Mouse (Mus musculus) liver, postnatal 0 days (tissue): ENCODE measurements around the gene Cercam. TPM values are rescaled to one million over a fixed set of nuclear protein-coding genes. Genes with fewer than 3 reads are reported as not detected.
"Not testable (repeated sequence)": the region's sequence is repeated elsewhere in the genome, so short reads cannot be mapped to it uniquely, and the experiment has no call there.

Experiments
- ATAC-seq: fragments of 200-750 bp; cut with Nextera tagmentation; 2 replicates; pipeline ENCODE4 v1.8.0; 2017; ENCODE audit warnings: mild to moderate bottlenecking, moderate library complexity
- DNase-seq: peaks from one replicate; pipeline ENCODE4 v3.0.0-alpha.2; 2016
- H3K27ac ChIP-seq: fragments of 300-500 bp; sonication (generic); 2 replicates; pipeline ENCODE4 v1.5.1; 2014; ENCODE audit warnings: antibody characterized with exemption, moderate library complexity, mild to moderate bottlenecking, low read depth
- H3K27me3 ChIP-seq: fragments of 300-500 bp; sonication (generic); 2 replicates; pipeline ENCODE4 v1.6.1; 2014; ENCODE audit warnings: low read length, control low read depth, mixed read lengths; ENCODE audit not compliant: insufficient read depth
- H3K36me3 ChIP-seq: fragments of 300-500 bp; sonication (generic); replicated peaks from 2 replicates; pipeline ENCODE4 v1.6.1; 2014; ENCODE audit warnings: mild to moderate bottlenecking, control low read depth, low read length, moderate library complexity, mixed read lengths; ENCODE audit not compliant: insufficient read depth
- H3K4me1 ChIP-seq: fragments of 300-500 bp; sonication (generic); 2 replicates; pipeline ENCODE4 v1.6.1; 2014; ENCODE audit warnings: antibody characterized with exemption, mild to moderate bottlenecking, control low read depth; ENCODE audit not compliant: insufficient read depth
- H3K4me2 ChIP-seq: fragments of 300-500 bp; sonication (generic); 2 replicates; pipeline ENCODE4 v1.6.1; 2014; ENCODE audit warnings: low read depth, mild to moderate bottlenecking, low read length, moderate library complexity, mixed read lengths
- H3K4me3 ChIP-seq: fragments of 300-500 bp; sonication (generic); 2 replicates; pipeline ENCODE4 v1.5.1; 2014; ENCODE audit warnings: low read depth, low read length
- H3K9ac ChIP-seq: fragments of 300-500 bp; sonication (generic); replicated peaks from 2 replicates; pipeline ENCODE4 v1.6.1; 2014; ENCODE audit warnings: mild to moderate bottlenecking, moderate library complexity
- H3K9me3 ChIP-seq: fragments of 300-500 bp; sonication (generic); 2 replicates; pipeline ENCODE4 v1.6.1; 2016; ENCODE audit warnings: mild to moderate bottlenecking, control low read depth, low read length, mixed read lengths
- CTCF ChIP-seq: sonication (generic); IDR thresholded peaks from 2 replicates; pipeline ENCODE4 v1.5.1; 2016; ENCODE audit warnings: antibody characterized with exemption, low read depth
- EP300 ChIP-seq: IDR thresholded peaks from 2 replicates; pipeline ENCODE4 v1.6.1; 2016; ENCODE audit warnings: antibody characterized with exemption, low read depth, mild to moderate bottlenecking
- WGBS: fragments of 180-500 bp; shearing (Covaris S2); extraction: QIAGEN DNeasy Blood & Tissue Kit; methylation state at CpG from one replicate; pipeline ENCODE4 v1.1.7; 2014; ENCODE audit not compliant: insufficient replicate concordance; 5-methylcytosine and 5-hydroxymethylcytosine counted together
- polyA plus RNA-seq: library from polyadenylated mRNA; unstranded; fragments of >200 nt; fragmentation: Nextera tagmentation; extraction: Ambion mirVana; gene quantifications from 2 replicates; pipeline ENCODE4 v1.2.1, GENCODE M21; 2015

Cercam gene
- polyA plus RNA-seq, 1 experiment from 2014 or later: 9.0 TPM

DNA sequence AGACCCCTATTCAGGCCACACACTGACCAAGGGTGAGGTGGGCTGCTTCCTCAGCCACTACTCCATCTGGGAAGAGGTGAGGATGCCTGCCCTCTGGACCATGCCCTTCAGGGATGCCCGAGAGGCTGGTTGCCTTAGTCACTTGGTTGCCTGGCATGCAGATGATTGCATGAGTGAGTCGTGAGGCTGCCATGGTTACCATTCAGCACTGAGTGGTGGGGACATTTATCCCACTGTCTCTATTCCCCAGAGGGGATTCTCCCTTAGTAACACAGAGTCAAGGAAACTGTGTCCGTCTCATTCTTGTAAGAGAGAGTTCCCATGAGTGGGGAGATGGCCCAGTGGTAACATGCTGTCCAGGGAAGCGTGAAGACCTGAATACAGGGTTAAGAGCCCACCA is 9.1 kb downstream of the Cercam start:
- WGBS: 82% methylated on average over 4 of the region's 4 CpGs
- H3K4me3 ChIP-seq: no peak overlapping the region
- H3K27me3 ChIP-seq: no peaks in the 10 kb centered on the region
- no peak overlapping the region for H3K4me2 ChIP-seq
- peaks cover 17% of the 10 kb centered on the region for H3K36me3 ChIP-seq
- no peak for DNase-seq
- H3K27ac ChIP-seq: no peak overlapping the region
- no peak overlapping the region for H3K9ac ChIP-seq
- TF ChIP-seq EP300 (no peak), CTCF (no peak)
- no peaks in the 10 kb centered on the region for H3K4me1 ChIP-seq
- no peak for ATAC-seq
- H3K9me3 ChIP-seq: no peaks in the 10 kb centered on the region

DNA sequence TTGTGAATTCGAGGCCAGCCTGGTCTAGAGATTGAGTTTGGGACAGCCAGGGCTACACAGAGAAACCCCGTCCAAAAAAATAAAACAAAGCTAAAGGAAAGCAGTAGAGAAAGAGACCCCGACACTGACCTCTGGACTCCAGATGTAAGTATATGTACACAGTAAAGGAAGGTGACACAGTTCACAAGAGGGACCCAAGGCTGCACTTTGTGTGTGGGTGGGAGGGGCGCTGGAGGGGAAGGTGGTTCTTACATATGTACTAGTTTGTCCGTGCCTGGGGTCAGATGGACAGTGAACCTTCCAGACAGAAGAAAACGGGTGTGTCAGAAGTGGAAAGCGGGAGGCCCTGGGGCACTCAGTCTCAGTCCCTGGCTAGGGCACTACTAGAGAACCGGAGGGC is 10.2 kb downstream of the Cercam start:
- H3K4me3 ChIP-seq: no peak overlapping the region
- H3K9me3 ChIP-seq: no peaks in the 10 kb centered on the region
- no peak for TF ChIP-seq CTCF
- TF ChIP-seq EP300: no peak
- peaks cover 14% of the 10 kb centered on the region for H3K36me3 ChIP-seq
- no peak for DNase-seq
- H3K4me1 ChIP-seq: no peaks in the 10 kb centered on the region
- H3K27ac ChIP-seq: no peak overlapping the region
- ATAC-seq: no peak
- H3K9ac ChIP-seq: no peak overlapping the region
- no peaks in the 10 kb centered on the region for H3K27me3 ChIP-seq
- H3K4me2 ChIP-seq: no peak overlapping the region
- WGBS: 69% methylated on average over 8 of the region's 8 CpGs

- WGBS: 76% methylated on average over 17 of the region's 17 CpGs
- Histone ChIP-seq H3K36me3 (peaks cover 12% of the 10 kb centered on the region), H3K4me2 (no peak overlapping the region), H3K9me3 (no peaks in the 10 kb centered on the region), H3K9ac (no peak overlapping the region), H3K4me1 (no peaks in the 10 kb centered on the region), H3K27ac (no peak overlapping the region), H3K27me3 (no peaks in the 10 kb centered on the region), H3K4me3 (no peak overlapping the region)
- TF ChIP-seq CTCF: no peak
- no peak for TF ChIP-seq EP300
- DNase-seq (no peak), ATAC-seq (no peak)
These were observed 11.2 kb downstream of the Cercam start for GRCm38 (mm10) chr2:29879964-29880830.

DNA sequence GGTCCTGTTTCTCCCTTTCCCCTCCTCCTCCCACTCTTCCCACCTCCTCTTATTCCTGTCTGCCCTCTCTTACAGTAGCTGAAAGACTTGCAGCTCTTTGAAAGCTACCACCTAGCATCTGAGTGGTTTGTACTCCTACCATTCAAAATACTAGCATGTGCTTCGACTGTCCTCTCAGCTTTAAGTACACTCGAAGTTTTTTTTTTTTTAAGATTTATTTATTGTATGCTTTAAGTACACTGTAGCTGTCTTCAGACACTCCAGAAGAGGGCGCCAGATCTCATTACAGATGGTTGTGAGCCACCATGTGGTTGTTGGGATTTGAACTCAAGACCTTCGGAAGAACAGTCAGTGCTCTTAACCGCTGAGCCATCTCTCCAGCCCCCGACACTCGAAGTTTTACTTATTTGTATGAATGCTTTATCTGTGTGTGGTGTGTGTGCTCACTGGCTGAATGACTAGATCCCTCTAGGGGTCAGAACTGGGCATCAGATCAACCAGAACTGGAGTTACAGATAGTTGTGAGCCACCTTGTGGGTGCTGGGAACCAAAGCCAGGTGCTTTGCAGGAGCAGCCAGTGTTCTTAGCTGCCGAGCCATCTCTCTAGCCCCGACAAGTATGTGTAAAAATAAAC is 17.8 kb downstream of the Cercam start:
- WGBS: 64% methylated on average over 9 of the region's 9 CpGs
- H3K9ac ChIP-seq, H3K27me3 ChIP-seq, ATAC-seq, H3K4me2 ChIP-seq, DNase-seq, H3K9me3 ChIP-seq, H3K27ac ChIP-seq, H3K36me3 ChIP-seq, H3K4me3 ChIP-seq: not testable (repeated sequence)
- peak; percentile 19 for TF ChIP-seq CTCF
- H3K4me1 ChIP-seq: peaks cover 19% of the 10 kb centered on the region

DNA sequence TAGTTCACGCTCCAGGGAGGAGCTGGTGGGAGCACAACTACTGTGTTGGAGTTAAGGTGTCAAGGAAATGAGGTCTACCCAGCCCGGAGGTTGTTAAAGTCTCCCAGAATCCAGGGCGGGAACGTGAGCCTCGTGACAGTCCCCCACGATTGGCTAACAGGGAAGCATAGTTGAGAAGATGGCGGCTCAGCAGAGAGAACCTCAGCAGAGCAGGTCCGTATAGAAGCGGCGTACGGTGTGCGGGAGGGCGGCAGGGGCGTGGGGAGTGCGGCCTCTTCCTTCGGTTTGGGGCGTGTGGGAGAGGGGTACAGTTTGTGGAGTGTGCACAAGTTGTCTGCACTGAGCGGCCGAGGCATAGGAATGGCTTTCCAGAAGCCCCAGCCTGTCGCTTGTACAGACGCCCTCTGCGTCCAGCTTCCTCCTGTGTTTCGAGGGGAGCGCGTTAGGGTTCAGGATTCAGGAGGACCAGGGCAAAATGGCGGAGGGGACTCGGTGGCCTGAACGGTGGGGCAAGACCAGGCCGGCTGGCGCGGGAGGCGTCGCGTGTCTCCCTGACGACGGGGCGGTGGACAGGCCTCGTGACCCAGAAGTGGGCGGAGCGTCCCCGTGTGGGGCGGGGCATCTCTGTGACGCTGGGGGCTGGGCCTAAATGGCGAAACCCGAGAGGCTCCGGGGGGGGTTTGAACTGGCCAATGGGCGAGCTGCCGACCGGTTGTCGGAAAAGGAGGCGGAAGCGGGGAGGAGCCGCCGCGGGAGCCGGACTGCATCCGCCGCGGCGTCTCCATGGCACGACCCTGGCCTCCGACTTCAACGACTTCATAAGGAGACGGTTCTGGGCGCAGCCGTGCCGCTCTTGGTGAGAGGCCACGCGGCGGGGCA is 20.3 kb downstream of the Cercam start, which contains the start of gene Odf2:
Odf2 (plus strand) TSS at position 156 of the 879 bp plus-strand sequence.
- WGBS: under 1% methylated on average over 69 of the region's 70 CpGs
- ATAC-seq (peak; percentile 87), DNase-seq (peak; percentile 100)
- Histone ChIP-seq H3K27ac (peak within 1 kb of the TSS; percentile 97), H3K4me1 (peaks cover 19% of the 10 kb centered on the region), H3K4me3 (peak within 1 kb of the TSS; percentile 99), H3K4me2 (peak within 1 kb of the TSS; percentile 85), H3K9ac (peak within 1 kb of the TSS; percentile 99), H3K36me3 (peaks cover 28% of the 10 kb centered on the region), H3K9me3 (no peaks in the 10 kb centered on the region), H3K27me3 (no peaks in the 10 kb centered on the region)
- 0 out of 2 replicates have a peak, but pooled peaks have one; percentile 4 for TF ChIP-seq CTCF
- TF ChIP-seq EP300: no peak
